Mouse (Mus musculus): ENCODE data around the gene Ampd3. TPM values are rescaled to one million over a fixed set of nuclear protein-coding genes. Genes with fewer than 3 reads are reported as not detected.

Ampd3 gene
- polyA plus RNA-seq, 1 experiment from 2014 or later: 3.6 TPM

DNA sequence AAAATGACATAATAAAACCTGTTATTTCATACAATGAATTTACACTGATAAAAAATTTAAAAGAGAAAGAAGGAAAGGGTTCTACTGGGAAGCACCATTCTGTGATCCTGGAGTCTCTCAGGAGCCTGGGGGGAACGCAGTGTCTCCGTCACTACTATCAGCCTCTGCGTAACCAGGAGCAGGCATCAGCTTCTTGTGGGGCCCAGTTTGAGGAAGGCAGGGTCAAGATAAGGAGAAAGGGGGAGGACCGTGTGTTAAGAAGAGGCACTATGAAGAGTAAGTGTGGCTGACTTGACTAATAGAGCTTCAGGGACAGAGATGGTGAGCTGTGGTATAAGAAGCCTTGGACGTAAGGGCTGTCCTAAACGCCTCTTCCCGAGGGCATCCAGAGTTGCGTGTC, 6.7 kb downstream of the Ampd3 start:
- WGBS: 87% methylated on average over 8 of the region's 8 CpGs
- Histone ChIP-seq H3K9me3 (replicated peaks; ENCODE audit: control insufficient read depth, low read length) (no peaks in the 10 kb centered on the region), H3K4me2 (ENCODE audit: low read length) (no peak overlapping the region), H3K27me3 (replicated peaks; ENCODE audit: control insufficient read depth, insufficient read depth, low read length) (peaks cover 1% of the 10 kb centered on the region), H3K9ac (ENCODE audit: low read length) (no peak overlapping the region), H3K4me1 (ENCODE audit: control insufficient read depth, insufficient read depth, low read length) (peaks cover 4% of the 10 kb centered on the region), H3K27ac (ENCODE audit: low read depth, low read length) (no peak overlapping the region), H3K4me3 (ENCODE audit: low read depth, low read length) (no peak overlapping the region), H3K36me3 (ENCODE audit: control insufficient read depth, insufficient read depth, low read length) (no peaks in the 10 kb centered on the region)
- no peak for ATAC-seq
- no peak for DNase-seq (ENCODE audit: low spot score)

- H3K9me3 ChIP-seq (replicated peaks; ENCODE audit: control insufficient read depth, low read length): no peaks in the 10 kb centered on the region
- WGBS: 82% methylated on average over 18 of the region's 18 CpGs
- H3K27ac ChIP-seq (ENCODE audit: low read depth, low read length): no peak overlapping the region
- no peak overlapping the region for H3K4me3 ChIP-seq (ENCODE audit: low read depth, low read length)
- no peak for ATAC-seq
- H3K4me1 ChIP-seq (ENCODE audit: control insufficient read depth, insufficient read depth, low read length): peaks cover 4% of the 10 kb centered on the region
- H3K36me3 ChIP-seq (ENCODE audit: control insufficient read depth, insufficient read depth, low read length): no peaks in the 10 kb centered on the region
- H3K4me2 ChIP-seq (ENCODE audit: low read length): no peak overlapping the region
- no peak for DNase-seq (ENCODE audit: low spot score)
- H3K9ac ChIP-seq (ENCODE audit: low read length): no peak overlapping the region
- no peaks in the 10 kb centered on the region for H3K27me3 ChIP-seq (replicated peaks; ENCODE audit: control insufficient read depth, insufficient read depth, low read length)
Measured at GRCm38 (mm10) chr7:110777146-110778001, 9.4 kb downstream of the Ampd3 start.

DNA sequence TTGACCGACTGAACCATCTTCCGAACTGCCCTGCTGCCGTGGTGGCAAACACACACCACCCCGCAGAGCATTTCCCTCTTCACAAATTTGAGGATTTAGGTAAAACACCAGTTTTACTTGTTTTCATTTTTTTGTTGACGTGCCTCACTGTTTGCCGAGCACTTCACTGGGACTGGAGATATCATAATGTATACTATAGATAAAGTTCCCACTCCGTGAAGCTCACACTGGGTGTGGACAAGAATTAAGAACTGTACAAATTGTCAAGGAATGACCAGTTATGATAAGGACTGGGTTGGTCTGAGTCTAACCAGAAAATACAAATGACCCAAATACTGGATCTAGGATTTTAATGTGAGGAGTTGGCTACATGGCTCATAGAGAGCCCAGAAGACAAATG, 10.9 kb downstream of the Ampd3 start:
- Histone ChIP-seq H3K36me3 (ENCODE audit: control insufficient read depth, insufficient read depth, low read length) (no peaks in the 10 kb centered on the region), H3K27ac (ENCODE audit: low read depth, low read length) (no peak overlapping the region), H3K9ac (ENCODE audit: low read length) (no peak overlapping the region), H3K4me3 (ENCODE audit: low read depth, low read length) (no peak overlapping the region), H3K4me2 (ENCODE audit: low read length) (no peak overlapping the region), H3K9me3 (replicated peaks; ENCODE audit: control insufficient read depth, low read length) (no peaks in the 10 kb centered on the region), H3K4me1 (ENCODE audit: control insufficient read depth, insufficient read depth, low read length) (peaks cover 2% of the 10 kb centered on the region; the same call in 1 of the 2 replicates), H3K27me3 (replicated peaks; ENCODE audit: control insufficient read depth, insufficient read depth, low read length) (no peaks in the 10 kb centered on the region)
- DNase-seq (ENCODE audit: low spot score) (no peak), ATAC-seq (no peak)
- 97% methylated on average over 7 of the region's 7 CpGs for WGBS

DNA sequence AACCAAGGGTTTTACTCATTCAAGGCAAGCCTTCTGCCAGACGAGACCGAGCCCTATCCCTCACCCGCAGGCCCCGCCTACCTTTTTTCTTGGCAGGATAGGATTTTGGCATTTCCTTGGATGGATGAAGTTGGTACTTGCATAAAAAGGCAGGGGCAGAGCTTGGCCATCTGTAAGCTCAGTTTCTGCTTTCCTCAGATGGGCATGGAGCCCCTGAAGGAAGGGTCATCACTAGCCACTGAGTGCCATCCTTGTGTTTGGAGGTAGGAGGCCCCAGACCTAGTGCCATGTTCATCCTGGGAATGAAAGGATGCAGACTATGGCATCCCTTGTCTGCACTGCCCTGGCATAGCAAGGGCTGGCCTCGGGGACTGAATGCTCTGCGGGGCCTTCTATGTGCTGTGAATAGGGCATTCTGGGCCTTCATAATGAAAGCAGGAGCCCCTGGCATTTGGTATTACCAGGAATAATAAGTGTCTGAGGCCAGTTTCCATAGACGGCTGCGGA, 11.7 kb downstream of the Ampd3 start:
- 51% methylated on average over 8 of the region's 8 CpGs for WGBS
- Histone ChIP-seq H3K36me3 (ENCODE audit: control insufficient read depth, insufficient read depth, low read length) (no peaks in the 10 kb centered on the region), H3K27ac (ENCODE audit: low read depth, low read length) (0 out of 2 replicates have a peak overlapping the region, but pooled peaks have one; percentile 21), H3K27me3 (replicated peaks; ENCODE audit: control insufficient read depth, insufficient read depth, low read length) (no peaks in the 10 kb centered on the region), H3K4me2 (ENCODE audit: low read length) (no peak overlapping the region), H3K9ac (ENCODE audit: low read length) (no peak overlapping the region), H3K4me1 (ENCODE audit: control insufficient read depth, insufficient read depth, low read length) (no peaks in the 10 kb centered on the region; the same call in 1 of the 2 replicates), H3K4me3 (ENCODE audit: low read depth, low read length) (no peak overlapping the region), H3K9me3 (replicated peaks; ENCODE audit: control insufficient read depth, low read length) (no peaks in the 10 kb centered on the region)
- DNase-seq (ENCODE audit: low spot score) (peak; percentile 58), ATAC-seq (peak; percentile 60)

- Histone ChIP-seq H3K4me1 (ENCODE audit: control insufficient read depth, insufficient read depth, low read length) (no peaks in the 10 kb centered on the region; the same call in 1 of the 2 replicates), H3K9me3 (replicated peaks; ENCODE audit: control insufficient read depth, low read length) (no peaks in the 10 kb centered on the region), H3K27me3 (replicated peaks; ENCODE audit: control insufficient read depth, insufficient read depth, low read length) (no peaks in the 10 kb centered on the region), H3K4me3 (ENCODE audit: low read depth, low read length) (no peak overlapping the region), H3K36me3 (ENCODE audit: control insufficient read depth, insufficient read depth, low read length) (no peaks in the 10 kb centered on the region), H3K4me2 (ENCODE audit: low read length) (no peak overlapping the region), H3K9ac (ENCODE audit: low read length) (no peak overlapping the region), H3K27ac (ENCODE audit: low read depth, low read length) (peak overlapping the region; percentile 21; the same call in 1 of the 2 replicates)
- ATAC-seq: no peak
- no peak for DNase-seq (ENCODE audit: low spot score)
- WGBS: 93% methylated on average over 4 of the region's 4 CpGs
Measured at GRCm38 (mm10) chr7:110780520-110780919, 12.5 kb downstream of the Ampd3 start.

GRCm38 (mm10) chr7:110781231-110781711, 13.3 kb downstream of the Ampd3 start:
- H3K4me3 ChIP-seq (ENCODE audit: low read depth, low read length): no peak overlapping the region
- no peaks in the 10 kb centered on the region for H3K36me3 ChIP-seq (ENCODE audit: control insufficient read depth, insufficient read depth, low read length)
- H3K9ac ChIP-seq (ENCODE audit: low read length): no peak overlapping the region
- WGBS: 63% methylated on average over 2 of the region's 2 CpGs
- no peak overlapping the region for H3K4me2 ChIP-seq (ENCODE audit: low read length)
- no peaks in the 10 kb centered on the region for H3K9me3 ChIP-seq (replicated peaks; ENCODE audit: control insufficient read depth, low read length)
- no peaks in the 10 kb centered on the region for H3K27me3 ChIP-seq (replicated peaks; ENCODE audit: control insufficient read depth, insufficient read depth, low read length)
- H3K27ac ChIP-seq (ENCODE audit: low read depth, low read length): no peak overlapping the region; the same call in 1 of the 2 replicates
- H3K4me1 ChIP-seq (ENCODE audit: control insufficient read depth, insufficient read depth, low read length): no peaks in the 10 kb centered on the region; the same call in 1 of the 2 replicates
- ATAC-seq (no peak), DNase-seq (ENCODE audit: low spot score) (peak; percentile 36)

- H3K4me1 ChIP-seq (ENCODE audit: control insufficient read depth, insufficient read depth, low read length): no peaks in the 10 kb centered on the region; the same call in 1 of the 2 replicates
- no peaks in the 10 kb centered on the region for H3K9me3 ChIP-seq (replicated peaks; ENCODE audit: control insufficient read depth, low read length)
- no peak overlapping the region for H3K4me2 ChIP-seq (ENCODE audit: low read length)
- no peak overlapping the region for H3K9ac ChIP-seq (ENCODE audit: low read length)
- DNase-seq (ENCODE audit: low spot score) (no peak), ATAC-seq (no peak)
- no peaks in the 10 kb centered on the region for H3K27me3 ChIP-seq (replicated peaks; ENCODE audit: control insufficient read depth, insufficient read depth, low read length)
- H3K36me3 ChIP-seq (ENCODE audit: control insufficient read depth, insufficient read depth, low read length): no peaks in the 10 kb centered on the region
- no peak overlapping the region for H3K27ac ChIP-seq (ENCODE audit: low read depth, low read length)
- 75% methylated on average over 7 of the region's 7 CpGs for WGBS
- no peak overlapping the region for H3K4me3 ChIP-seq (ENCODE audit: low read depth, low read length)
Measured at GRCm38 (mm10) chr7:110782135-110782534, 14.1 kb downstream of the Ampd3 start.

DNA sequence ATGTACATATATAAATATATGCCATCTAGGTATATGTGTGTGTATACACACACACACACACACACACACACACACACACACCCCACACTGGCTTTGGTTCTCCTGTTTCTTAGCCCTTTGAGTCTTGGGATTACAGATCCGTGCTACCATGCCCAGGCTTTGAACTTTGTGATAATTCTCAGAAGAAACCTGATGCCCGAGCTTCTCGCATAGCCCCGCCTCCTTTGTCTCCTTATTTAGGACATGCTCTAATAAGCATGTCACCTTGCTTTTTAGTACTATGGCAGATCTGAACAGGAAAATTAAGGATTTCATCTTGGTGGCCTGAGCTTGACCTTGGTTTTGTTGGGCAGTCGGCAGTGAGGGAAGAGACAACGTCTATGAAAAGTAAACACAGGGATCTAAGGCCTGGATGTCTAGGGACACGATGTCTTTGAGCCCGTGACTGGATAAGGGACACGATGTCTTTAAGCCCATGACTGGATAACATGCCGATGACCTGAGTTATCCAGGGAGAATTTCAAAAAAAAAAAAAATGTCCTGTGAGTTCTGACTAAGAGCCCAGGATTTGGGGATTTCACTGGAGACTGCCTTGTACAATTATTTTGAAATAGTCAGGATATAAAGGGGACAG, 15.0 kb downstream of the Ampd3 start:
- Histone ChIP-seq H3K4me2 (ENCODE audit: low read length) (no peak overlapping the region), H3K27me3 (replicated peaks; ENCODE audit: control insufficient read depth, insufficient read depth, low read length) (no peaks in the 10 kb centered on the region), H3K36me3 (ENCODE audit: control insufficient read depth, insufficient read depth, low read length) (no peaks in the 10 kb centered on the region), H3K4me1 (ENCODE audit: control insufficient read depth, insufficient read depth, low read length) (no peaks in the 10 kb centered on the region; the same call in 1 of the 2 replicates), H3K9ac (ENCODE audit: low read length) (no peak overlapping the region), H3K4me3 (ENCODE audit: low read depth, low read length) (no peak overlapping the region), H3K9me3 (replicated peaks; ENCODE audit: control insufficient read depth, low read length) (no peaks in the 10 kb centered on the region), H3K27ac (ENCODE audit: low read depth, low read length) (no peak overlapping the region)
- WGBS: 40% methylated on average over 10 of the region's 10 CpGs
- ATAC-seq: no peak
- DNase-seq (ENCODE audit: low spot score): no peak
